Mouse (Mus musculus): ENCODE results near the gene Gm13691.

DNA sequence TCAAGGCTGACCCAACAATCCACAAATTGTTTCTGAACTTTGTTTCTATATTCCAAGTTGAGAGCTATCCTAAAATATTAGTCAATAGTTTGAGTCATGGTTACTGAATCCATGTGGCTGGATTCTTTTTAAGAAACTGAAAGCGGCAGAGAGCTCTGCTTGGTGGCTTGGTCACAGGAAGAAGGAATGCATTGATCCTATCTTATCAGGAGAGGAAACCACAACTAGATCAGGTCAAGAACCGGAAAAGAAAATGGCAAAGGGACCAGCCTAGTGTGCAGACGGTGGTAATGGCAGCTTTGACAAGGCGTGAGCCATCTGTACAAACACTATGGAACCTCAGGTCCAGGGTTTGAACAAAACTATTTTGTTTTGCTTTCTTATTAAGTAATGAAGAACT lies 48.6 kb upstream of the Gm13691 start:
- TF ChIP-seq CTCF (IDR thresholded peaks at IDR 0.05; ENCODE audit: extremely low read depth, insufficient read length, insufficient replicate concordance, low read depth, low read length), result no peak
- no peak for TF ChIP-seq POLR2A (IDR thresholded peaks at IDR 0.05; ENCODE audit: low read depth, low read length)
